Mouse (Mus musculus) neural tube, embryonic 15.5 days (tissue): ENCODE measurements around the gene Svbp. TPM values are rescaled to one million over a fixed set of nuclear protein-coding genes. Genes with fewer than 3 reads are reported as not detected.

Experiments used
- ATAC-seq: fragments of 200-750 bp; cut with Nextera tagmentation; 2 replicates; pipeline ENCODE4 v1.8.0; 2017; ENCODE audit warnings: mild to moderate bottlenecking, moderate TSS enrichment, moderate library complexity; ENCODE audit not compliant: low FRiP score
- H3K27ac ChIP-seq: fragments of 300-500 bp; sonication (generic); replicated peaks from 2 replicates; pipeline ENCODE4 v1.5.1; 2015; ENCODE audit warnings: mild to moderate bottlenecking, inconsistent platforms
- H3K27me3 ChIP-seq: fragments of 300-500 bp; sonication (generic); replicated peaks from 2 replicates; pipeline ENCODE4 v1.6.1; 2015; ENCODE audit warnings: inconsistent platforms
- H3K36me3 ChIP-seq: fragments of 300-500 bp; sonication (generic); 2 replicates; pipeline ENCODE4 v1.6.1; 2015; ENCODE audit warnings: inconsistent platforms
- H3K4me1 ChIP-seq: fragments of 300-500 bp; sonication (generic); 2 replicates; pipeline ENCODE4 v1.6.1; 2015; ENCODE audit warnings: inconsistent platforms
- H3K4me2 ChIP-seq: fragments of 300-500 bp; sonication (generic); 2 replicates; pipeline ENCODE4 v1.6.1; 2015; ENCODE audit warnings: inconsistent platforms, mild to moderate bottlenecking, moderate library complexity
- H3K4me3 ChIP-seq: fragments of 300-500 bp; sonication (generic); replicated peaks from 2 replicates; pipeline ENCODE4 v1.5.1; 2015; ENCODE audit warnings: mild to moderate bottlenecking, inconsistent platforms
- H3K9ac ChIP-seq: fragments of 300-500 bp; sonication (generic); replicated peaks from 2 replicates; pipeline ENCODE4 v1.6.1; 2015; ENCODE audit warnings: mild to moderate bottlenecking, inconsistent platforms
- H3K9me3 ChIP-seq: fragments of 300-500 bp; sonication (generic); replicated peaks from 2 replicates; pipeline ENCODE4 v1.6.1; 2016; ENCODE audit warnings: inconsistent platforms
- WGBS: fragments of 180-500 bp; shearing (Covaris S2); methylation state at CpG from one replicate; pipeline ENCODE4 v1.1.7; 2015; ENCODE audit warnings: mixed read lengths; 5-methylcytosine and 5-hydroxymethylcytosine counted together
- polyA plus RNA-seq: library from polyadenylated mRNA; unstranded; fragments of >200 nt; fragmentation: Nextera tagmentation; extraction: Ambion mirVana; gene quantifications from 2 replicates; pipeline ENCODE4 v1.2.1, GENCODE M21; 2015

Gene Svbp
- polyA plus RNA-seq, 1 experiment from 2014 or later: 242 TPM

DNA sequence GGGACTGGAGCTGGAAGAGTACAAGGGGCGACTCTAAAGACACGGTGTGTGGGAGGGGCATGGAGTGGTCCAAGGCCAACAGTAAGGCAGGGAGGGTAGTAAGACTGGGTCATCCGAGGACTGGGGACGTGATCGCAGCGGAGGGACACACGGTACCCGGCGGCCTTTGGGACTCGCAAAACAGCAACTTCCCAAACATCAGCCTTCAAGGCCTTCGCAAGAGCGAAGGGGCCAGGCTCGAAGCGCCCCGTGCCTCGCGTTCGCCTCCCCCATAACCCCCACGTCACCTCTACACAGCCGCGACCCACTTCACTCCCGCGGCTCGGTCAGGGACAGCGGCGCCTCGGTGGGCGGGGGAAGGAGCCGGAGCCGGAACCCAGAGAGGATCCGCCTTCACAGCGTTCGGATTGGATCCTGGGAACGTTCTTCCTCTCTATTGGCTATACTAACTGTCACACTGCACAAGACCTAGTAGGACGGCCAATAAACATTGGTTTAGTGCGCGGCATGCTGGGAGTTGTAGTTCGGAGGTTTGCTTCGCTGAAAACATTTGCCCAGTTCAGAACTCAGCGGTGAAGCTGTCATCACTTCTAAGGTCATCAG is 21.2 kb upstream of the Svbp start, which contains the start of gene Zfp691:
TSS of gene Zfp691 (minus strand) at position 345 of the 603 bp plus-strand sequence.
- H3K4me1 ChIP-seq: peaks cover 16% of the 10 kb centered on the region
- no peaks in the 10 kb centered on the region for H3K27me3 ChIP-seq
- H3K9ac ChIP-seq: peak within 1 kb of the TSS; percentile 87
- H3K4me2 ChIP-seq: peak within 1 kb of the TSS; percentile 80
- WGBS: under 1% methylated on average over 40 of the region's 40 CpGs
- H3K4me3 ChIP-seq: peak within 1 kb of the TSS; percentile 83
- H3K9me3 ChIP-seq: no peaks in the 10 kb centered on the region
- ATAC-seq: peak; percentile 100
- H3K27ac ChIP-seq: peak within 1 kb of the TSS; percentile 80
- peaks cover 15% of the 10 kb centered on the region for H3K36me3 ChIP-seq

- Histone ChIP-seq H3K9ac (no peak overlapping the region), H3K4me1 (peaks cover 7% of the 10 kb centered on the region), H3K36me3 (no peaks in the 10 kb centered on the region), H3K27me3 (no peaks in the 10 kb centered on the region), H3K4me2 (no peak overlapping the region), H3K9me3 (no peaks in the 10 kb centered on the region), H3K4me3 (no peak overlapping the region), H3K27ac (no peak overlapping the region)
- WGBS: 78% methylated on average over 5 of the region's 5 CpGs
- ATAC-seq: no peak
Measured at GRCm38 (mm10) chr4:119177702-119178101, 17.4 kb upstream of the Svbp start.

DNA sequence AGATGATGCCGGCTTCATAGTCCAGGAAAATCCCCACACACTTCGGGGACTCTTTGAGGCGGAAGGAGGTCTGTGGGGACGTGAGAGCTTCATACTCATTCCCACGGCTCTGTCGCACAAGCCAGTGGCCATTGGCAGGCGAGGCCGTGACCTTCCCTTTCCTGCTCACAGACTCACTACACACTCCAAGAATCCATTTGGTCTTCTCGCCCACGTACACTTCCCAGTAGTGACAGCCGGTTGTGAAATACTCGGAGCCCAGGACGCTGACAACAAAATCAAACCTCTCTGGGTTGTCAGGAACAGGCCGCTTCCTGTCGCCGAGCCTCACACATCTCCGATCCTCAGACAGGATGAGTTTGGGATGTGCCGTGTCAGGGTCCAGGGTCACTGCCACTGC is 16.8 kb upstream of the Svbp start:
- no peak overlapping the region for H3K4me3 ChIP-seq
- no peak overlapping the region for H3K4me2 ChIP-seq
- H3K9me3 ChIP-seq: no peaks in the 10 kb centered on the region
- WGBS: 75% methylated on average over 18 of the region's 18 CpGs
- no peak for ATAC-seq
- H3K27me3 ChIP-seq: no peaks in the 10 kb centered on the region
- H3K4me1 ChIP-seq: peaks cover under 1% of the 10 kb centered on the region
- no peak overlapping the region for H3K9ac ChIP-seq
- H3K27ac ChIP-seq: no peak overlapping the region
- H3K36me3 ChIP-seq: no peaks in the 10 kb centered on the region

DNA sequence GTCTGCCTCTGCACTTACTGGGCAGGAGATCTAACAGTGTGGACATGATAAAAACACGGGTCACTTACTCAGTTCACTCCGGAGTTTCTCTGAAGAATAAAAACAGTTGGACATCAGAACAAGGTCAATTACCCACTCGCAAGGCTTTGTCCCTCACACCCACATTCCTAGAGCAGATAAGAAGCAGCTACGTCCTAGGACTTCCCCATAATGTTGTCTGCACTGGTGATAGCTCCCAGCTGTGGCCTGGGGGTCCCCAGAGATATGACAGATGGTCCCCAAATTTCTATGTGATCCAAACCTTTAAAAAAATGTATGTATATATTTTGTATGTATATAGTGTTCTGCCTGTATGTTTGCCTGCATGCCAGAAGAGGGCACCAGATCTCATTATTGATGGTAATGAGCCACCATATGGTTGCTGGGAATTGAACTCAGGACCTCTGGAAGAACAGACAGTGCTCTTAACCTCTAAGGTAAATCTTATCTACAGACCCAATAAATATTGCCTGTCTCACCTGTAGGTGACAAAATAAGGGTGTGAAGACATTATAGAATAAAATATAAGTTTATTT is 14.9 kb upstream of the Svbp start:
- H3K36me3 ChIP-seq: no peaks in the 10 kb centered on the region
- no peak overlapping the region for H3K9ac ChIP-seq
- no peak overlapping the region for H3K4me2 ChIP-seq
- ATAC-seq: no peak
- H3K27ac ChIP-seq: no peak overlapping the region
- no peak overlapping the region for H3K4me3 ChIP-seq
- no peaks in the 10 kb centered on the region for H3K27me3 ChIP-seq
- H3K4me1 ChIP-seq: no peaks in the 10 kb centered on the region
- WGBS: 56% methylated on average over 4 of the region's 4 CpGs
- H3K9me3 ChIP-seq: no peaks in the 10 kb centered on the region

- H3K4me3 ChIP-seq: no peak overlapping the region
- H3K4me2 ChIP-seq: no peak overlapping the region
- WGBS: 90% methylated on average over 9 of the region's 9 CpGs
- no peaks in the 10 kb centered on the region for H3K4me1 ChIP-seq
- H3K9ac ChIP-seq: no peak overlapping the region
- no peaks in the 10 kb centered on the region for H3K27me3 ChIP-seq
- H3K36me3 ChIP-seq: no peaks in the 10 kb centered on the region
- no peak for ATAC-seq
- no peak overlapping the region for H3K27ac ChIP-seq
- H3K9me3 ChIP-seq: no peaks in the 10 kb centered on the region
Measured at GRCm38 (mm10) chr4:119181456-119181855, 13.7 kb upstream of the Svbp start.

DNA sequence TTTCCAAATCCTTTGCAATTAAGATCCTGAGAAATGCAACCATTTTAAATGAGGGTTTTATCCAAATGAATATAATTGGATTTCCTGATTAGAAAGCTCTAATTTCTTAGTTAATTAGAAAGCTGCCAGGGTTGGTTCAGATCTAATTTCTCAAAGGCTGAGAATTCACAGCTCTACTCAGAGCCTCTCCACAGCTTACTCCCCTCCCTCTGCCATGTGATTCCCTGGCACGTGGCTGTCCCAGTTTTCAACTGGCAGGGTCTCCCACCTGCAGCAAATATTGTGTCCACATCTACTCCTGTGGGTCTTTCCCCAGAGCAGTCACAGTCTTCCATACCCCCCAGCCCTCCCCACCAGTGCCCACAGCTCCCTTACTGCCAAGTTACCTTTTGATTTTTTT is 11.6 kb upstream of the Svbp start:
- 57% methylated on average over 1 of the region's 1 CpGs for WGBS
- Histone ChIP-seq H3K27me3 (no peaks in the 10 kb centered on the region), H3K36me3 (no peaks in the 10 kb centered on the region), H3K4me1 (no peaks in the 10 kb centered on the region), H3K9ac (no peak overlapping the region), H3K27ac (no peak overlapping the region), H3K9me3 (no peaks in the 10 kb centered on the region), H3K4me2 (no peak overlapping the region), H3K4me3 (no peak overlapping the region)
- ATAC-seq: no peak

GRCm38 (mm10) chr4:119185771-119186170 is 9.3 kb upstream of the Svbp start:
- WGBS: 82% methylated on average over 4 of the region's 4 CpGs
- H3K9me3 ChIP-seq: no peaks in the 10 kb centered on the region
- no peak overlapping the region for H3K27ac ChIP-seq
- H3K27me3 ChIP-seq: no peaks in the 10 kb centered on the region
- no peak overlapping the region for H3K4me2 ChIP-seq
- H3K36me3 ChIP-seq: no peaks in the 10 kb centered on the region
- no peak overlapping the region for H3K4me3 ChIP-seq
- H3K4me1 ChIP-seq: no peaks in the 10 kb centered on the region
- no peak overlapping the region for H3K9ac ChIP-seq
- ATAC-seq: no peak

- no peaks in the 10 kb centered on the region for H3K36me3 ChIP-seq
- H3K4me1 ChIP-seq: no peaks in the 10 kb centered on the region
- H3K4me2 ChIP-seq: no peak overlapping the region
- no peak overlapping the region for H3K27ac ChIP-seq
- no peaks in the 10 kb centered on the region for H3K9me3 ChIP-seq
- no peaks in the 10 kb centered on the region for H3K27me3 ChIP-seq
- 55% methylated on average over 11 of the region's 11 CpGs for WGBS
- H3K9ac ChIP-seq: no peak overlapping the region
- no peak for ATAC-seq
- H3K4me3 ChIP-seq: no peak overlapping the region
Measured at GRCm38 (mm10) chr4:119188060-119188785, 6.9 kb upstream of the Svbp start.

GRCm38 (mm10) chr4:119189392-119189791 is 5.7 kb upstream of the Svbp start:
- Histone ChIP-seq H3K4me3 (no peak overlapping the region), H3K27ac (no peak overlapping the region), H3K27me3 (no peaks in the 10 kb centered on the region), H3K4me2 (no peak overlapping the region), H3K9me3 (no peaks in the 10 kb centered on the region), H3K9ac (no peak overlapping the region), H3K4me1 (no peaks in the 10 kb centered on the region), H3K36me3 (no peaks in the 10 kb centered on the region)
- no peak for ATAC-seq
- WGBS: 42% methylated on average over 6 of the region's 6 CpGs

GRCm38 (mm10) chr4:119189864-119190263 is 5.2 kb upstream of the Svbp start, which contains the start of gene Ermap:
Gene Ermap (minus strand): TSS chr4:119190011.
- ATAC-seq: no peak
- Histone ChIP-seq H3K4me3 (no peak within 1 kb of the TSS), H3K4me2 (no peak within 1 kb of the TSS), H3K27ac (no peak within 1 kb of the TSS), H3K27me3 (no peaks in the 10 kb centered on the region), H3K9me3 (no peaks in the 10 kb centered on the region), H3K4me1 (no peaks in the 10 kb centered on the region), H3K9ac (no peak within 1 kb of the TSS), H3K36me3 (no peaks in the 10 kb centered on the region)
- 59% methylated on average over 6 of the region's 6 CpGs for WGBS

GRCm38 (mm10) chr4:119190618-119191017 is 4.5 kb upstream of the Svbp start:
- no peaks in the 10 kb centered on the region for H3K36me3 ChIP-seq
- WGBS: 89% methylated on average over 8 of the region's 8 CpGs
- no peak overlapping the region for H3K9ac ChIP-seq
- H3K27ac ChIP-seq: no peak overlapping the region
- H3K27me3 ChIP-seq: no peaks in the 10 kb centered on the region
- no peak overlapping the region for H3K4me3 ChIP-seq
- H3K4me1 ChIP-seq: no peaks in the 10 kb centered on the region
- ATAC-seq: no peak
- no peak overlapping the region for H3K4me2 ChIP-seq
- no peaks in the 10 kb centered on the region for H3K9me3 ChIP-seq

GRCm38 (mm10) chr4:119191273-119191672 is 3.8 kb upstream of the Svbp start:
- H3K4me1 ChIP-seq: peaks cover 5% of the 10 kb centered on the region; the same call in 1 of the 2 replicates
- 66% methylated on average over 3 of the region's 3 CpGs for WGBS
- ATAC-seq: no peak
- H3K27me3 ChIP-seq: no peaks in the 10 kb centered on the region
- no peaks in the 10 kb centered on the region for H3K9me3 ChIP-seq
- no peak overlapping the region for H3K4me3 ChIP-seq
- no peak overlapping the region for H3K9ac ChIP-seq
- H3K36me3 ChIP-seq: no peaks in the 10 kb centered on the region
- H3K27ac ChIP-seq: no peak overlapping the region
- no peak overlapping the region for H3K4me2 ChIP-seq
